Mouse (Mus musculus) embryonic facial prominence, embryonic 15.5 days (tissue): ENCODE data around the gene Rpl10a. TPM values are rescaled to one million over a fixed set of nuclear protein-coding genes. Genes with fewer than 3 reads are reported as not detected.

Experiments
- ATAC-seq: fragments of 200-750 bp; cut with Nextera tagmentation; 2 replicates; pipeline ENCODE4 v1.8.0; 2017; ENCODE audit warnings: low read depth, moderate TSS enrichment; ENCODE audit not compliant: insufficient number of reproducible peaks, low FRiP score, low TSS enrichment
- H3K27ac ChIP-seq: fragments of 300-500 bp; sonication (generic); replicated peaks from 2 replicates; pipeline ENCODE4 v1.5.1; 2015; ENCODE audit warnings: mild to moderate bottlenecking, inconsistent platforms
- H3K27me3 ChIP-seq: fragments of 300-500 bp; sonication (generic); 2 replicates; pipeline ENCODE4 v1.6.1; 2015; ENCODE audit warnings: inconsistent platforms
- H3K36me3 ChIP-seq: fragments of 300-500 bp; sonication (generic); 2 replicates; pipeline ENCODE4 v1.6.1; 2015; ENCODE audit warnings: mild to moderate bottlenecking, inconsistent platforms
- H3K4me1 ChIP-seq: fragments of 300-500 bp; sonication (generic); 2 replicates; pipeline ENCODE4 v1.6.1; 2015; ENCODE audit warnings: inconsistent platforms
- H3K4me2 ChIP-seq: fragments of 300-500 bp; sonication (generic); replicated peaks from 2 replicates; pipeline ENCODE4 v1.6.1; 2015; ENCODE audit warnings: mild to moderate bottlenecking, inconsistent platforms
- H3K4me3 ChIP-seq: fragments of 300-500 bp; sonication (generic); replicated peaks from 2 replicates; pipeline ENCODE4 v1.5.1; 2015; ENCODE audit warnings: mild to moderate bottlenecking, inconsistent platforms
- H3K9ac ChIP-seq: fragments of 300-500 bp; sonication (generic); 2 replicates; pipeline ENCODE4 v1.6.1; 2015; ENCODE audit warnings: inconsistent platforms
- H3K9me3 ChIP-seq: fragments of 300-500 bp; sonication (generic); replicated peaks from 2 replicates; pipeline ENCODE4 v1.6.1; 2016; ENCODE audit warnings: inconsistent platforms
- whole genome bisulfite sequencing: fragments of 180-500 bp; shearing (Covaris S2); methylation state at CpG from one replicate; pipeline ENCODE4 v1.1.7; 2015; 5-methylcytosine and 5-hydroxymethylcytosine counted together
- polyA plus RNA-seq: library from polyadenylated mRNA; unstranded; fragments of >200 nt; fragmentation: Nextera tagmentation; extraction: Ambion mirVana; gene quantifications from 2 replicates; pipeline ENCODE4 v1.2.1, GENCODE M21; 2015

Gene Rpl10a
- polyA plus RNA-seq, 1 experiment from 2014 or later: 681 TPM

DNA sequence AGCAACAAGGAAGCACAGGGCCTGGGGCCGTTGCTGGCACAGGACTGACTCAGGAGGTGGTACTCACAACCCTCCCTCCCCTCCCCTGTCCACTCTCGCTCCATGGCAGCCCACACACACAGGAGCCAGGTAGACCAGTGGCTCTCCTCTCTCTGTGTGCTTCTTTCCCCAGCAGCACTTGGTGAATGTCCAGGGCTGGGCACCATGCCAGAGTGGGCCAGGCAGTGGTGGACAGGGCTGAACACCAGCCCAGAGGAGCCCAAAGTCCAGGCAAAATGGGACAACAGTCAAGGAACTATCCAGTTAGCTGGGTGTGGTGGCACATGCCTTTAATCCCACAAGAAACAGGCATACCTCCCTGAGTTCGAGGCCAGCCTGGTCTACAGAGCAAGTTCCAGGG, 38.0 kb upstream of the Rpl10a start:
- Histone ChIP-seq H3K9ac (no peak overlapping the region), H3K36me3 (peaks cover 14% of the 10 kb centered on the region; the same call in 1 of the 2 replicates), H3K4me2 (no peak overlapping the region), H3K27me3 (no peaks in the 10 kb centered on the region), H3K9me3 (no peaks in the 10 kb centered on the region), H3K27ac (no peak overlapping the region), H3K4me3 (no peak overlapping the region), H3K4me1 (peaks cover 24% of the 10 kb centered on the region)
- ATAC-seq: no peak
- WGBS: 77% methylated on average over 3 of the region's 3 CpGs

DNA sequence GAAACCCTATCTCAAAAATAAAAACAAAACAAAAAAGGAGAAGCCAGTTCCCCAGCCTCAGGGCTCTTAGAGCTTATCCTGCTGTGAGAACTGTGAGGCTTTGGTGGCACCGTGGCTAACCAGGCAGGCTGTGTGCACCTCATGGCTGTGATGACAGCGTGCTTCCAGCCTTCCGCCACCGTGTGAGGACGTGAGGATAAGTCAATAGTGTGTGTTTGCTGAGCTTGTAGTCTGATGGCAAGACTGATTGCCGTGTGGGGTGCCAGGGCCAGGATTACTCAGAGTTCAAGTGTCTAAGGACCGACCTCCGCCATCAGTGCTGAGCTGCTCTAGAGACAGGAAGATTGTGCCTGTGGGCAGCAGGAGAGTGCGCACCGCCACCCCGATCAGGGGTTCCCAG, 37.6 kb upstream of the Rpl10a start:
- no peak overlapping the region for H3K27ac ChIP-seq
- no peak overlapping the region for H3K4me3 ChIP-seq
- no peaks in the 10 kb centered on the region for H3K27me3 ChIP-seq
- H3K9ac ChIP-seq: no peak overlapping the region
- no peak overlapping the region for H3K4me2 ChIP-seq
- peaks cover 14% of the 10 kb centered on the region; the same call in 1 of the 2 replicates for H3K36me3 ChIP-seq
- H3K4me1 ChIP-seq: peaks cover 25% of the 10 kb centered on the region
- WGBS: 79% methylated on average over 11 of the region's 11 CpGs
- ATAC-seq: no peak
- no peaks in the 10 kb centered on the region for H3K9me3 ChIP-seq

DNA sequence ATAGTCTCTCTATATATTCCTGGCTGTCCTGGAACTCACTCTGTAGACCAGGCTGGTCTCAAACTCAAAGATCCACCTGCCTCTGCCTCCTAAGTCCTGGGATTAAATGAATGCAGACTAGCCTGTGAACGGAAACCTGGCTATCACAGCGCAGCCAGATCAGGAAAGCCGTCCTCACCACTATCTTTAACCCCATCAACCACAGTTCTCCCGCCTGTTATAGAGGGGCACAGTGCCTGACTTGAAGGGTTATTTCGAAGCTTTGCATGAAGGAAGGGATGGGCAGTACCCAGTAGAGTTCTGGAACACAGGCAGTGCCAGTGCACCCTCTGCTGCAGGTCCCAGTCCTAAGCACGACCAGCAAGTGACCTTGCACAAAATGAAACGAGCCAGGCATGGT, 36.9 kb upstream of the Rpl10a start:
- no peak for ATAC-seq
- H3K4me2 ChIP-seq: no peak overlapping the region
- H3K9me3 ChIP-seq: no peaks in the 10 kb centered on the region
- no peak overlapping the region for H3K4me3 ChIP-seq
- peaks cover 14% of the 10 kb centered on the region; the same call in 1 of the 2 replicates for H3K36me3 ChIP-seq
- peaks cover 18% of the 10 kb centered on the region for H3K4me1 ChIP-seq
- no peaks in the 10 kb centered on the region for H3K27me3 ChIP-seq
- H3K9ac ChIP-seq: no peak overlapping the region
- H3K27ac ChIP-seq: no peak overlapping the region
- WGBS: 82% methylated on average over 7 of the region's 7 CpGs

DNA sequence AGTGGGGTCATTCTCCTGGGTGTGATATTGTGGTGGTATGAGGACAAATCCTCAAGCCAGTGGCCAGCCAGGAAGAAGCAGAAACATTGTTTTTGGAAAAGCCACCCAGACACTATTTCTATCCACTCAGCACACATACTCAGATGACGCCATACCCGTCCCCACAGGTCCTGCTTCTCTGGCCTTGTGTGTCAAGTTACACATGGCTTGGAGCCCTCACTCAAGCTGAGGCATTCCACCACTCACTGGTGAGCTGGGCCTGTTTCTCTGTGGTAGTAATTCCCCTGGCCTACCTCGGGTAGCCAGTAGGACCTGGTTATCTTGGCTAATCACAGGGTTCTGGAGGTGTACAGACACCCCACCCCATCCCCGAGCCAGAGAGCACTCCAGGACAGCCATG, 34.6 kb upstream of the Rpl10a start:
- peak overlapping the region; percentile 28; the same call in 1 of the 2 replicates for H3K27ac ChIP-seq
- WGBS: 45% methylated on average over 4 of the region's 4 CpGs
- peaks cover 24% of the 10 kb centered on the region for H3K36me3 ChIP-seq
- H3K4me2 ChIP-seq: no peak overlapping the region
- peak; percentile 37; the same call in 1 of the 2 replicates for ATAC-seq
- no peak overlapping the region for H3K9ac ChIP-seq
- peaks cover 17% of the 10 kb centered on the region; the same call in 1 of the 2 replicates for H3K4me1 ChIP-seq
- no peaks in the 10 kb centered on the region for H3K9me3 ChIP-seq
- H3K27me3 ChIP-seq: no peaks in the 10 kb centered on the region
- H3K4me3 ChIP-seq: no peak overlapping the region

DNA sequence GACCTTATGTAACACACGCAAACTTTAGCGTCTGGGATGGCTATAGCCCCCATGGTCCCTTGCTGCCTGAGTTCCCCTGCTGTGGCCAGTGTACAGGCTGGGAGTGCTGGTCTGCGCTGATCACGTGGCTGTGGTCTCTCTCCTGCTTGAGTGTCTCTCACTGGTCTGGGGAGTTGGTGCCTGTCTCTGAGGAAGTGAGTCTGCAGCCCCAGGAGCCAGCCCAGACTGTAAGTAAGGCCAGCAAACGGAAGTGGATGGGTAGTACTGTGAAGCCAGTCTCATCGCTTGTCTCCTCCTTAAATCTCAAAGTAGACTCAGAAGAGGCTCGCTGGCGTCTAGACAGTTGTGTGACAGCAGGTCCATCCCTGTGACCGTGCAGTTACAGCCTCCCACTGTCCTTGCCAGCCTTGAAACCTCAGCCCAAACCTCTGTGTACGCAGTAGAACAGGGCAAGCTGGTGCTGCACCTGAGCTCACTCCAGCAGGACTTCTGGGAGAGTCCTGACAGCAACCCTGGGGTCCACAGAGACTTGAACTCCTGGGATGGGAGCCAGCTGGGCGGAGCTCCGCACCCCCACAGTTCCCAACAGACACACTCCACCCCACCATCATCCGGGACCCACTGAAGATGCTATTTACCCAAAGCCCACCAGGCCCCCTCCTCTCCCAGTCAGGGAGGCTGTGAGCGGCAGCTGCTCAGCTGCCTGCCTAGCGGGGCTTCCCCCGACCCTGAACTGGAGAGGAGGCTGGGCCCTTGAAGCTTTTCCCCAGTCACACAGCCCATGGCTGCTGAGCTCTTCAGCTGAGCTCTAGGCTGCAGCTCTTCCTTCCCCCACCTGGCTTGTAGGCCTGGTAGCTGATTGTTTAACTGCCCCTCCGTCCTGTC, 33.6 kb upstream of the Rpl10a start:
- H3K36me3 ChIP-seq: peaks cover 33% of the 10 kb centered on the region
- no peaks in the 10 kb centered on the region for H3K27me3 ChIP-seq
- H3K9me3 ChIP-seq: no peaks in the 10 kb centered on the region
- H3K9ac ChIP-seq: no peak overlapping the region
- H3K27ac ChIP-seq: 0 out of 2 replicates have a peak overlapping the region, but pooled peaks have one; percentile 34
- peaks cover 21% of the 10 kb centered on the region; the same call in 1 of the 2 replicates for H3K4me1 ChIP-seq
- ATAC-seq: peak; percentile 26
- no peak overlapping the region for H3K4me2 ChIP-seq
- WGBS: 66% methylated on average over 17 of the region's 17 CpGs
- no peak overlapping the region for H3K4me3 ChIP-seq

DNA sequence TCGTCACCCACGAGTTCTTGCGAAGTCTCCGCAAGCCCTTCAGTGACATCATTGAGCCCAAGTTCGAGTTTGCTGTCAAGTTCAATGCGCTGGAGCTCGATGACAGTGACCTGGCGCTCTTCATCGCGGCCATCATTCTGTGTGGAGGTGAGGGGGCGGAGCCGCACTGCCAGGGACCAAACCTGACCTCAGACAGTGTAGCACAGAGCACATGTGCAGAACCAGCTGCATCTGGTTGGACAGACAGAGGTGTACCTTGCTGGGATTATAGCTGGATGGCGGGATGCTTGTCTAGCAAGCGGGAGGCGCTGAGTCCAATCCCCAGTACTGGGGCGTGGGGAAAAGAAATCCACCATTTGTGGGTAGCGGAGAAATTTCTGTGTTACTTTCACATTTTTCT, 29.4 kb upstream of the Rpl10a start:
- ATAC-seq: no peak
- 94% methylated on average over 17 of the region's 17 CpGs for WGBS
- H3K27ac ChIP-seq: no peak overlapping the region
- H3K4me1 ChIP-seq: peaks cover 23% of the 10 kb centered on the region; the same call in 1 of the 2 replicates
- no peak overlapping the region for H3K4me3 ChIP-seq
- no peak overlapping the region for H3K9ac ChIP-seq
- no peaks in the 10 kb centered on the region for H3K27me3 ChIP-seq
- no peaks in the 10 kb centered on the region for H3K9me3 ChIP-seq
- peaks cover 30% of the 10 kb centered on the region for H3K36me3 ChIP-seq
- H3K4me2 ChIP-seq: no peak overlapping the region

DNA sequence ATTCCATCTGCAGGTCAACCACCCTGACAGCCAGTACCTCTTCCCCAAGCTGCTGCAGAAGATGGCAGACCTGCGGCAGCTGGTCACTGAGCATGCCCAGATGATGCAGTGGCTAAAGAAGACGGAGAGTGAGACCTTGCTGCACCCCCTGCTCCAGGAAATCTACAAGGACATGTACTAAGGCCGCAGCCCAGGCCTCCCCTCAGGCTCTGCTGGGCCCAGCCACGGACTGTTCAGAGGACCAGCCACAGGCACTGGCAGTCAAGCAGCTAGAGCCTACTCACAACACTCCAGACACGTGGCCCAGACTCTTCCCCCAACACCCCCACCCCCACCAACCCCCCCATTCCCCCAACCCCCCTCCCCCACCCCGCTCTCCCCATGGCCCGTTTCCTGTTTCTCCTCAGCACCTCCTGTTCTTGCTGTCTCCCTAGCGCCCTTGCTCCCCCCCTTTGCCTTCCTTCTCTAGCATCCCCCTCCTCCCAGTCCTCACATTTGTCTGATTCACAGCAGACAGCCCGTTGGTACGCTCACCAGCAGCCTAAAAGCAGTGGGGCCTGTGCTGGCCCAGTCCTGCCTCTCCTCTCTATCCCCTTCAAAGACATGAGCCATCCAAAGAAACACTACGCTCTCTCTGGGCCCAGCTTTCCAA, 28.5 kb upstream of the Rpl10a start:
- Histone ChIP-seq H3K4me3 (no peak overlapping the region), H3K9ac (no peak overlapping the region), H3K27me3 (no peaks in the 10 kb centered on the region), H3K27ac (no peak overlapping the region), H3K4me1 (peaks cover 14% of the 10 kb centered on the region; the same call in 1 of the 2 replicates), H3K36me3 (peaks cover 30% of the 10 kb centered on the region), H3K4me2 (no peak overlapping the region), H3K9me3 (no peaks in the 10 kb centered on the region)
- 42% methylated on average over 11 of the region's 11 CpGs for WGBS
- no peak for ATAC-seq

DNA sequence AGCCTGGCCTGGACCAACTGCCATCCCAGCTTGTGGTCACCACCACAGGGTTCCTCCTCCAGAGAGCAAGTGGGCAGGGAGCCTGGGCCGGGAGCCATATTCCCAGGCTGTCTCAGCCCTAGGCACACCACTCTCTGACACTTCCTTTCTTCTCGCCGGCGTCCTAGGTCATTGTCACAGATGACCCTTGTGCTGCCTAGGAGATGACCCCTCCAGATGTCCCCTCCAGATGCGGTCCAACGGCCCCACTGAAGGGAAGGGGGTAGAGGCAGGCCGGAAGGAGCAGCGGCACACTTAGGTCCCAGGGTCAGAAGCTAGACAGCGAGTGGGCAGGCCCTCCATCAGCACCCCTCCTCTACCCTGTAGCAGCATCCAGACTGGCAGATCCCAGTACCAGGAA, 27.9 kb upstream of the Rpl10a start:
- H3K36me3 ChIP-seq: peaks cover 30% of the 10 kb centered on the region
- 49% methylated on average over 9 of the region's 9 CpGs for WGBS
- no peak overlapping the region for H3K9ac ChIP-seq
- H3K27me3 ChIP-seq: no peaks in the 10 kb centered on the region
- H3K27ac ChIP-seq: no peak overlapping the region
- H3K4me2 ChIP-seq: no peak overlapping the region
- H3K4me3 ChIP-seq: no peak overlapping the region
- H3K4me1 ChIP-seq: peaks cover 9% of the 10 kb centered on the region; the same call in 1 of the 2 replicates
- H3K9me3 ChIP-seq: no peaks in the 10 kb centered on the region
- peak; percentile 25; the same call in 1 of the 2 replicates for ATAC-seq

DNA sequence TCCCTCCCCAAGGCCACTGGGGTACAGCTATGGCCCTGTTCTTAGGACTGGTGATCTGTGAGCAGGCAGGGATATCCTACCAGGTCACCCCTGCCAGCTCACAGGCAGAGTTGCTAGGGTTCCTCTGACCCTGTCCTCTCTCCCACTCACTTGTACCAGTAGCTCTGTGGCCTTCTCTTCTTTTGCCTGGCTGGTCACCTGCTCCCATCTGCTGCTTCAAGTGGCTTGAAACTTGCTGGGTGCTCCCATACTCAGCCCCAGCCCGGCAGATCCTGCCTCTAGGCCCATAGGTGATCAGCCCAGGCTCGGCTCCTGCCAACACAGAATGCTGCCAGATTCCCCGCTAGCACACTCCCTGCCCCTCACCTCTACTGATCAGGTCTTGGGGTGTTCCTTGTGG, 27.4 kb upstream of the Rpl10a start:
- Histone ChIP-seq H3K36me3 (peaks cover 30% of the 10 kb centered on the region), H3K27ac (no peak overlapping the region), H3K4me1 (peaks cover 9% of the 10 kb centered on the region; the same call in 1 of the 2 replicates), H3K4me3 (no peak overlapping the region), H3K4me2 (no peak overlapping the region), H3K9ac (no peak overlapping the region), H3K27me3 (no peaks in the 10 kb centered on the region), H3K9me3 (no peaks in the 10 kb centered on the region)
- no peak for ATAC-seq
- WGBS: 50% methylated on average over 3 of the region's 3 CpGs

DNA sequence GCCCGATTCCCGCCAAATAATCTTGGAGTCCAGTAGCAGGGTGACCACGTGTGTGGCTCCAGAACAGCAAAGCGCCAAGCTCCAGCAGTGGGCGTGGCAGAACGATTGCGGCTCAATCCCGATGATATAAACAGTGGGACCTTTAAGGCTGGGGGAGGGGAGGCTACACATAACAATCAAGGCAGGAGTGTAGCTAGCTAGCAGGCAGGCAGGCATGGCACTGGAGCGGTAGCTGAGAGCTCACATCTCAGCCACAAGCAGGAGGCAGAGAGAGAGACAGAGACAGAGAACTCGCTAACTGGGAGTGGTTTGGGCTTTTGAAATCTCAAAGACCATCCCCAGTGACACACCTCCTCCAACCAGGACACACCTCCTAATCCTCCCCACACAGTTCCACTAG, 23.1 kb upstream of the Rpl10a start:
- Histone ChIP-seq H3K9me3 (no peaks in the 10 kb centered on the region), H3K4me3 (no peak overlapping the region), H3K4me1 (peaks cover 10% of the 10 kb centered on the region), H3K27ac (no peak overlapping the region), H3K36me3 (no peaks in the 10 kb centered on the region), H3K9ac (no peak overlapping the region), H3K4me2 (no peak overlapping the region), H3K27me3 (no peaks in the 10 kb centered on the region)
- 62% methylated on average over 10 of the region's 10 CpGs for WGBS
- no peak for ATAC-seq
